Mouse (Mus musculus): ENCODE measurements around the gene Antxrl.

The Antxrl gene

DNA sequence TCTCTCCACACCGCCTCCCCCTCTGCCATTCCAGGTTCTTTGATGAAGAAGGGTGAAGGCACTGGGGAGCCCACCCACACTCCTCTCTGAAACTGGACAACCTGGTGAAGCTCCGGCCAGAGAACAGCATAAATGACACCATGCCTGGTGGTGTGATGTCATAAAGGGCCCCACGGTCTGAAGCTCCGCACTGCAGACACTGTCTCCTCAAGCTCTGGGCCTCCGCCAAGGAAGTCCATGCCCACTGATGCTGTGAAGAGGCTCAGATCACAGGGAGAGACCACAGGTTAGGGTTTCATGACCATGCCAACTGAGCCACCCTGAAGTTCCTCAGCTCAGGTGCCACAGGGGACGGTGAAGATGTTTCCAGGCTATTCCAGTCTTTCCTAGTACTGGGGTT lies at the start of gene Antxrl:
Gene Antxrl (plus strand): TSS at position 192 of the 400 bp plus-strand sequence.
- DNase-seq (ENCODE audit: low spot score in 2 of 2) = no peak

DNA sequence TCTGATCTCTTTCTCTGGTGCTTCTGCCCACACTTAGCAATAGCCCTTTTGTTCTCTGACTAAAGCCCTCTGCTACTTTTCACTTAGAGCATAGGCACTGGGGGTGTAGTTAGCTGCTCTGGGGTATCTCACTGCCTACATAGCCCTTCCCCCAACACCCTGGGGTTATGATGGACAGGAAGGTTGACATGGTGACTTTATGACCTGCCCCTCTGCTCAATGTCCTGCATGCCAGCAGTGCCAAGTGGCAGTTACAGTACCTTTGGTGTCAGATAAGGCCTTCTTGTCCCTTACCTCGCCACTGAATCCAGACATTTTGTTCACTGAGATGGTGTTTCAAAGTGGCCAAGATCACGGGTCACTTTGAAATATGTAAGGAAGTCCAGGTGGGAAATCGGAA lies 37.4 kb upstream of the Antxrl start, which contains the start of gene Gm30083:
Gene Gm30083 (minus strand): TSS at position 120 of the 400 bp plus-strand sequence.
- DNase-seq (ENCODE audit: low spot score in 2 of 2) = no peak

DNA sequence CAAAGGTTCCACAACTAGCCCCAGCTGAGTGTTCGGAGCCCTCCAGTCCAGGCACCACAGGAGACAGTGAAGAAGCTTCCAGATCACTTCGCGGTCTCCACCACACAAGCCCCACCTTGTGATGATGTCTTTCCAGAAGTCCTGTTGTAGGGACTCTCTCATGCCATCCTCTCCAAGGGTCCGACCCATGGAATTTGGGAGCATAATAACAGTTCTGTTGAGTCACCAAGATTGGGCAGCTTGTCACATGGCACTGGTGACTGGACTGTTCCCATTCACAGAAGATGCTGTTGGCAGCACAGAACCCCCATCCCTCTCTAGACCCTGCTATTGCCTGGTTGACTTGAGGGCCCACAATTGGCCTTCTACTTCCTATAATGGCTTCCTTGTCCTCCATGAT lies 36.1 kb upstream of the Antxrl start, which contains the start of gene Gm5460:
Gene Gm5460 (plus strand): TSS at position 378 of the 400 bp plus-strand sequence.
- no peak for DNase-seq (ENCODE audit: low spot score in 2 of 2)

DNA sequence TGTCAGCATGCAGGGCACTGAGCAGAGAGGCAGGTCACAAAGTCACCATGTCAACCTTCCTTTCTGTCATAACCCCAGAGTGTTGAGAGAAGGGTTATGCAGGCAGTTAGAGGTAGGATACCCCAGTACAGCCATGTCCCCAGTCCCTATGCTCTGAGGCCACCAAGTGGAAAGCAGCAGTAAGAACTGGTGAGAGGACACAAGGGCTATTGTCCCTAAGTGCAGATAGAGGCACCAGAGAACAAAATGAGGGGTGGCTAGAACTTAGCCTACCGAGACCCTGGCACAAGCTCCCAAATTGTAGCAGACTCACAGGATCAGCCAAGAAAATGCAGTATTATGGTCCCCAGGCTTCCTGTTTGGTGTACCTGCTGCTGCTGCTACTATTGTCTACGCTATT lies 35.6 kb upstream of the Antxrl start:
- DNase-seq (ENCODE audit: low spot score in 2 of 2) = no peak

DNA sequence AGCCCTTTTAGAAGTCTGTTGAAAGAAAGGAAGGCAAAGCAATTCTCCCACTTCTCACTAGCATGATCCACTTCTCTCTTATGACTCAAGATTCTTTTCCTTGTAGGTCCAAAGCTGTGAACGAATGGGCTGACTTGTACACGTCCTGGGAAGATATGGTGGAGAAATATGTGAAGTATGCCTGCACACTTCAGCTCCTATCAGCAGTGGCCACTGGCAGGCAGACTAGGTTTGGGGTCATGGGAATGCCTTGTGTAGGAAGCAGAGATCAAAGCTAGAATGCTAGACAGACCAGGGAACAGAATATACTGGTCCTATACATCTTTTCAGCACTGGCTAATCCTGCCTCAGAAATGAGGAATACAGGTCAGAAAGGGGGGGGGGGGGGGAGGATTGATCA lies 25.8 kb upstream of the Antxrl start:
- DNase-seq (ENCODE audit: low spot score in 2 of 2) = no peak

DNA sequence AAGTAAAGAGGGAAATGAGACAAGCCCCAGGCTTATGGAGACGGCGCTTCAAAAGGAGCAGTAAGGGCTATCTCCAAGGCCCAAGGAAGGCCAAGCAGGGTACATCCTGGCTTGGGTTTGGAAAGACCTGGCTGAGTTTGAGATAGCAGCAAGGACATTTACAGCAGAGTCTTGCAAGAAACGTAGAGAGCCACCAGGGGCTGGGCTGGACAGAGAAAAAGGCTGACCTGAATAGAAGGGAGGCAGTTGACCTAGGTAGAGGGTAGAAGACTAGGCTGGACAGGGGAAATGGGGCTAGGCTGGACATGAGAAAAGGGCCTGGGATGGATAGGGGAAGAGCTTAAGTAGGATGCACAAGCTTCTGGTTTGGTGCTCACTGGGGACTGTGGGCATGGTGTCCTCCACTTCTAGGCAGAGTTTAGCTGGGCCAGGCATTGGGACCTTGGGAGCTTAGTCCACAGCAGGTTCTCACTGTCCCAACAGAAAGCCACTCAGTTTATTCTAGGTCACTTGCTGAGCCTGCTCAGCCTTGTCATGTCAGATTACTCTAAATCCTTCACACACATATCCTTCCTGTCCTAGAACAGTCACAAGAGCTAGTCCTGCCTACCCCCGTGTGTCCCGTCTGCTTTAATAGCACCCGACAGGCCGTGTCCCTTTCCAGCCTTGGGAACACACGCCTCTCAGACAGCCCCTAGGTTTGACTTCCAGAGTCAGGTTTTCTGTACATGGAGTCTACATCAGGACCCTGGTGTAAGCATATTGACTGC lies 18.5 kb upstream of the Antxrl start:
- no peak for DNase-seq (ENCODE audit: low spot score in 2 of 2)

DNA sequence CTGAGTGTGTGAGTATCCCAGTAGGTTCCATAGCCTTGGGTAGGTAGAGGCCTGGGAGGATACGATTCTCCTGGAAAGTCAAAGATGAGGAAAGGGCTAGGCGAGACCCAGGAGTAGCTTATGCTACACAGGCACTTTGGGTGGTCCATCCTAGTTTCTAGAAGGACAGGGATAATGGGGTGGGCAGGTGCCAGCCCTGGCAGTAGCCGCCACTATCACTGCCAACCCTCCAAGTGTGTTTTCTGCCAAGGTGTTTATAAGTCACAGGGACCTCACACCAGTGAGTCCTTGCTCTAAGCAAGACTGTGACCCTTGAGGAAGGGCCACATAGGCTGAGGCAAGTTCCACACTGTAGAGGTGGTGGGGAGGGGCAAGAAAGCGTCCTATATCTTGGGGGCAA lies 11.3 kb upstream of the Antxrl start:
- no peak for DNase-seq (ENCODE audit: low spot score in 2 of 2)

DNA sequence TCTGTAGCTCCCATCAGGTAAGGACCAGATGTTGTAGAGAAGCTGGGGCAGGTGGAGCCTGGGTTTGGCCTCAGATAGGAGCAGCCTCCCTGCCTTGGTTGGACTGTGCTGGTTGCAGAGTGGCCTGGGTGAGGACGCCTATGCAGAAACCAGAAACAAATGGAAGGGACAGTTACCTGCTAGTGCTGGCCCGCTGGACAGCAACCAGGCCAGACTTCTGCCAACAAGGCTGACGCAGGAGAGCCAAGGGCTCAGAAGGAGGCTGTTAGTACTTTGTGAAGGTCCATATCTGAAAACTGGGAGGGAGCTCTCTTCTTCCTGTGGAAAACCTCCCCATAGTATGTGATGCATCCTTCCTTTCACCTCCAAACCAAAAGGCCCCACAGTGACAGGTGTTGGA lies 9.2 kb upstream of the Antxrl start:
- no peak for DNase-seq (ENCODE audit: low spot score in 2 of 2)

DNA sequence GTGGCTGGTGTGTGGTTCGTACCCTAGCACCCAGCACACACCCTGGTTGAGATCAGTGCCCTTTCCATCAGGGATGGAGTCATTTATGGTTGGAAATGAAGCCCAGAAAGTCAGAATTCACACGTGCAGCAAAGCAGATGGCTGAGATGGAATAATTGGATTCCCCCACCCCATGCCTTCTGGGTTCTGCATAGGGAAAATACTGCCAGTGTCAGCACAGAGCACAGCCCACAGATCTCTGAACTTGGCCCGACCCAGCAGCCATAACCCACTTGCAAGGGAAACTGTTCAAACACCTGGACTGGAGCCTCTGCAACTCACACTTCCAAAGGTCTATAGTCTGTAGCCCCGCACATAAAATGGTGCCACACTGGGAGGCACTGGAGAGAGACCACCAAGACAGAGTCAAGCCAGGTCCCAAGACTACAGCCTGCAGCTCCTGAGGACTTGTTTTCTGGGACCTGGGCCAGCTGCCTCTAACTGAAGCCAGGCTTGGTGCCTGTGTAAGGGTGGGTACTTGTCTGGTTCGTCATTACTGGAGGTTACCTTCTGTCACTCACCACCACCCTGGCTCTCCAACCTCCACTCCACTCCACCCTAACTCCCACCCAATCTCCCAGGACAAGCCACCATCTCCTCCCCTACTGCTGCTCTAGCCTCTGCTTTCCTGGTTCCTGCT lies 2.3 kb upstream of the Antxrl start:
- DNase-seq (ENCODE audit: low spot score in 2 of 2) = no peak

DNA sequence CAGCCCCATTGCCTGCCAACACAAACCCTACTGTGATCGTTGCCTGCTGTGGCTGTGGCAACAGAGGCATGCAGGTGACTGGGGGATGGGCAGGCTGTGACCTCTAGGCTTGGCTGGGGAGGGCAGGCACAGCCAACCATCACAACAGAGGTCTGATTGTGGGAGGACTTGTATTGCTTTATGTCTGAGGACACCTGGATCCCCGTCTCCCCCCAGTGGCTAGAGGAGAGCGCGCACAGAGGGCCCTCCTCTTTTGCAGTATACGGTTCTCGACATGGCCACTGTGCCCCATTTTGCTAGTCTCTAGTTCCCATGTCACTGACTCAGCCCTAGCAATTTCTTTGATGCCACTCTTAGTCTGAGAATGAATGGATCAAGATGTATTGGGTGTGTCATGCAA lies 19.2 kb downstream of the Antxrl start:
- DNase-seq (ENCODE audit: low spot score in 2 of 2) = no peak

DNA sequence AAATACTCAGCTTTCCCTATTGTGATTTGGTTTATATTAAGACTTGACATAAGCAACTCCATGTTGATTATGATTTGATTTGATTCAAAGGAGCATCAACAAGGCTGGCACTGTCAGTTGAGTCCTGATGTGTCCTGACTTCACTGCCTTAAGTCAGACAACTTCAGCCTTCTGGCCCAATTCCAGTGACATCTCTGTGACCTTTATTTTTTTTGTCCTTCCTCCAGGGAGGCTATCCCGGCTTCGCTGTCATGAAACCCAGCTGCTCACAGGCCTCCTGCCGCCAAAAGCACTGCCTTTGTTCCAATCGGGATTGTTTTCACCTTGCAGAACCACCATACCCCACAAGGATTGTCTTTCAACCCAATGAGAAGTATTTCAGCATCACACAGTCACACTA lies 22.8 kb downstream of the Antxrl start:
- DNase-seq (ENCODE audit: low spot score in 2 of 2) = no peak

DNA sequence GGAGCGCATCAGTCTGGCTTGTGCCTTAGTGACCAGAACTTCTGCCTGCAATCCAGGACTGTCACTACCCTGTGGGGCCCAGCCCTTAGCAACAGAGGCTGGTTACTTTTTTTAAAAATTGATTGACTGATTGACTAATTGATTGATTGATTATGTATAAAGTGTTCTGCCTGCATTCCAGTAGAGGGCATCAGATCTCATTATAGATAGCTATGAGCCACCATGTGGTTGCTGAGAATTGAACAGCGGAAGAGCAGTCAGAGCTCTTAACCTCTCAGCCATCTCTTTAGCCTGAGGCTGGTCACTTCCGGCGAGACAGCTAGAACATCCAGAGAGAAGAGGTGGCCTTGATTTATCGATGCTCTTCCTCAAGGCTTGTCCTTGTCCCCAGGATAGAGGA lies 24.7 kb downstream of the Antxrl start:
- no peak for DNase-seq (ENCODE audit: low spot score in 2 of 2)

DNA sequence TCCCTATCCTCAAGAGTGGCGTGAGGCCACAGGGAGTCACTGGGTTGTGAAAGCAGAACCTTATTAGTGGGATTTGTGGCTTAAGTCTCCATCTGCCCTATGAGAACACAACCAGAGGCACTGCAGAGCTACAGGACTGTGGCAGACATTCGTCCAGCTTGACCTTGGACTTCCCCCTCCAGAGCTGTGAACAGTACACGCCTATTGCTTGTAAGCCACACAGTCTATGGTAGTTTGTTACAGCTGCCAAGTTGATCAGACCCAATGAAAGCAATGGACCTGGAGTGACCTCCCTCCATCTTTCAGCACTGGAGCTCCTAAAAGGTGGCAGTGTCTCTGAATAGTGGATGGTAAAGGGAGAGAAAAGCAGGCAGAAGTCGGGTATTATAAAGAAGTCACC lies 25.8 kb downstream of the Antxrl start:
- DNase-seq (ENCODE audit: low spot score in 2 of 2) = no peak

DNA sequence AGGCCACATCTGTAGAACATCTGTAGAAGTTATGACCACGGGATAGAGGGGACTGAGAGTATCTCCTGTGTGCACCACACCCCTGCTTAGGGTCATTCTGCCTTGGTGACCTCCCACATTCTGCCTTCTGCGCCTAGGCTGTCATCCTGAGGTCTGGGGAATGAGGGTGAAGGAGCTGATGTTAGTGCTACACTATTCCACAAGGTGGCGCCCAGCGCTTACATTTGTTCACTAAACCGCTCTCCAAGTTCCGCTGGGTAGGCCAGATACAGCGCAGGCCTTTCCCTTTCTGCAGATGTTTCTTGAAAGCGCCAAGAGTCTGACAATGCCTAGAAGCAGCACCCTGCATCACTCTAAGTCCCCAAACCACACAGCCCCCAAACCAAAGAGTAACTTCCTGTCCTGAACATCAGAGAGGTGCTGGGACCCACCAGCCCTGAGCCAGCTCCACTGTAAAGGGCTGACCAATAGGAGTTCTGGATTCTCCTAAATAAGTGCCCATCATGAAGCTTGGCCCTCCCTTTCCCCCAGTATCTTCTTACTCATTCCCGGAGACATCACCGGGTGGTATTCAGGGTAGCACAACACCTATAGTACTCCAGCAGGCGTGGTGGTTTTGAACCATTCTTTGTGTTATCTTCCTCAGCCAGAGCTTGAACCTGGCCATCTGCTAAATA lies 28.0 kb downstream of the Antxrl start:
- peak; percentile 21 to 66 for DNase-seq (ENCODE audit: low spot score in 2 of 2)

DNA sequence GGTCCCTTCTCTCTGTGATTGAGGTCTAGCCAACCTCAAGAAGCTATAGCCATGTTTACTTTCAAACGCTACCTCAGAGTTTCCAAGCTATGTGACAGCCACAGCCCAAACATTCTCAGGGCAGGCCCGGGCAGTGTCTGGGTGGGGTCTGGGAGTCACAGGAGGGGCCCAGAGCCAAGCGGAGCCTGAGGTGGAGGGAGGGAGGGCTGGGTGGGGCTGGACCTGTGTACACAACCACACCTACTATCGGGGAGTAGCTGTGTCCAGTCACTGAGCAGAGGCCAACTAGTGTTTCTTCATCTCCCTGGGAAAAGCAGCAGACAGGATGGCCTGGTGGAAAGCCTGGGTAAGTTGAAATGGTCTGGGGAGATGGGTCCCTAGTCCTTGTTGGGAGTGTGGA lies 33.2 kb downstream of the Antxrl start, which contains the start of gene Anxa8:
Gene Anxa8 (plus strand): TSS at position 251 of the 400 bp plus-strand sequence.
- no peak for DNase-seq (ENCODE audit: low spot score in 2 of 2)

DNA sequence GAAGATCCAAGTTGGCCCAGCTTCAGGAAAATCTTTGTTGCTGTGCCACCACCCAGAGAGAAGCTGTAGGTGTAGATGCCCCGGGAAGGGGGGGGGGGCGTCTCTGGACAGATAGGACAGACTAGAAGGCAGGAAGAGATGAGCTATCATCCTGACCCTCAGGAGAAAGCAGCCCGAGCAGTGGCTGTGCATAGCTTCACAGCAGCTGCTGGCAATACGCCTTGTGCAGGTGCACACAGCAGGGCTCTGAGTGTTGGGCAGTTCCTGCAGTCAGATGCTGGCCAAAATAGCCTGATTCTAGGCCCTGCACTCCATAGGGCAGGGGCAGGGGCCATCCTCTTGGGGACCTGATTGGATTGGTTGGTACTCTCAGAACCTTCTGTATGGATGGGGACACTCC lies 34.3 kb downstream of the Antxrl start:
- DNase-seq (ENCODE audit: low spot score in 2 of 2) = no peak

DNA sequence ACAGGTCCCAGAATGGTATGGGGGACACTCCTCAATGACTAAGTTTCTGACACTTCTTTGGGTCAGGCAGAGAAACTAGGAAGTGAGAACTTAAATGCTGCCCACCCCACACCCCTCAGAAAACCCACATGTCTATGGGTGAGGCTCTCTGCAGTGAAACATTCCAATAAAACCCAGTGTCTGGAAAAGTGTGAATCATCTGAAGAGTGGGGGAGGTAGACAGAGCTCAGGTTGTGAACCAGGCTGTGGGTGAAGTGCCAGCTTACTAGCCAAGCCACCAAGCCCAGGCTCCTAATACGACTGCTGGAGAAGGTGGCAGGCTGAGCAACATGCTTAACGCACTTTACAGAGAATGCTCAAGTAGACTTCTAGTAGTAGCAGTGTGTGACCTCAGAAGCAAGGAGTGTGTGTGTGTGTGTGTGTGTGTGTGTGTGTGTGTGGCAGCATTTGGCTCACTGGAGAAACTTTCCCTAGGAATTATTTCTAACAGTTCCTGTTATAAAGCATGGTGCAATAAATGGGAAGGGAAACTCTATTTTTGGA lies 35.4 kb downstream of the Antxrl start:
- no peak for DNase-seq (ENCODE audit: low spot score in 2 of 2)

DNA sequence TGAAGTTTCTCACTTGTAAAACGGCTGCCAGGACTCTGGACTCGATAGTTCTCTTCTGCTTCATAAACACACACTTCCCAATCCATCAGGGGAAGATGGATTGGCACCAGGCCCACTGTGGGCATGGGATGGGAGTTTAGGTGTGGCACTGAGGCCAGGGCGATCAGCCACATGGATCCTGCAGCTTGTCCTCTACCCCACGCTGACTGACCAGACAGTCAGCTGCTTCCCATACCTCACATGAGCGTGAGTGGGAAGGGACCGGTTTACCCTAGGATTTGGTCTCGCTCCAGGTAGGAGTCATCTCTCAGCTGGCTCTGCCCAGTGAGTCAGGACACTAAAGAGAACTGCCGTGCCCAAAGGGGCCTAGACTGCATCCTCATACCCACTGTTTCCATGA lies 37.3 kb downstream of the Antxrl start:
- no peak for DNase-seq (ENCODE audit: low spot score in 2 of 2)

DNA sequence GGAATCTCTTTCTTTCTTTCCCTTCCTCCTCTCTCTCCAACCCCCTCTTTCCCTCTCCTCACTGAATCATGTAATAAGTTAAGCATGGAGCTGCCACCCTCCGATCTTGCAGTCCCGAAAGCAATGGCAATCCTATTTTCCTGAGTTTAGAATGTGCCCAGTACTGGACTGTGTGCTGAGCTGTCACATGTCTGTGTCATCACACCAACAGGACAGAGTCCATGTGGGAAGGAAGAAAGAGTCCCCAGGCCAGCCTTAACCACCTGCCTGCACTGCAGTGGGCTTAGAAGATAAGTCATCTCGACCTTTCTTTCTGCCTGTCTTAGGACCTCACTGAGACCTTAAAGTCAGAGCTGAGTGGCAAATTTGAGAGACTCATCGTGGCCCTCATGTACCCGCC lies 39.0 kb downstream of the Antxrl start:
- no peak for DNase-seq (ENCODE audit: low spot score in 2 of 2)

DNA sequence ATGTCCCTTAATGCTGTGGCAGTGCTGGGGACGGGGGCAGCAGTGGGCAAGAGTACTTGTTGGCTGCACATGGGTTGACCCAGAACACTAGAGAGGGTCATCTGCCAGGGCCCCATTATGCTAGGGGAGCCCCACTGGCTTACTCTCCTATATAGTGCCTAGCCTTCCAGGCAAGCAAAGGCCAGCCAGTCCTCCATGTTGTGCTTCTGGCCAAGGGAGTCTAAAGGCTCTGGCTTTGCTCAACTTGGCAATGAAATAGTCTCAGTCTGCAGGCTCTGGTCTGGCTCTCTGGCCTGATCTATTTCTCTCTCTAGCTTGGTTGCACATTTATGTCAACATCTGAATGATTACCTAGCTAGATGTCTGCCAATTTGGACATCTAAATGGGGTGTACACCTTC lies 40.3 kb downstream of the Antxrl start:
- no peak for DNase-seq (ENCODE audit: low spot score in 2 of 2)

DNA sequence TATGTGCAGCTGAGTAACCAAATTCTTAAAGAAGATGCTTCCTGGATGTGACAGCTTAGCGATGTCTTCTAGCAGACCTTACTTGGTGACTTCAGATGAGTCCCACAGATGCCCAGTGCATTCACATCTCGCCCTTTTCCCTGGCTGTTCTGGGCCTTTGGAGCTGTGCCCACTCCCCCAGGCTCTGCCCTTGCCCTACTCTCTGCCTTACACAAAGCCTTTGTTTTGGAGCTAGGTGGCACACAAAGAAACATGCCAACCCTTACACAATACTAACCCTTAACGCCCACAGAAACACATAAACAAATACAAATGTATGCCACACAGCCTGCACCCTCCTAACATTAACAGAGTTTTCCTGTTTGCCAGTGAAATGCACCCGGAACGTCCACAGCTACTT lies 43.7 kb downstream of the Antxrl start:
- DNase-seq (ENCODE audit: low spot score in 2 of 2) = no peak

DNA sequence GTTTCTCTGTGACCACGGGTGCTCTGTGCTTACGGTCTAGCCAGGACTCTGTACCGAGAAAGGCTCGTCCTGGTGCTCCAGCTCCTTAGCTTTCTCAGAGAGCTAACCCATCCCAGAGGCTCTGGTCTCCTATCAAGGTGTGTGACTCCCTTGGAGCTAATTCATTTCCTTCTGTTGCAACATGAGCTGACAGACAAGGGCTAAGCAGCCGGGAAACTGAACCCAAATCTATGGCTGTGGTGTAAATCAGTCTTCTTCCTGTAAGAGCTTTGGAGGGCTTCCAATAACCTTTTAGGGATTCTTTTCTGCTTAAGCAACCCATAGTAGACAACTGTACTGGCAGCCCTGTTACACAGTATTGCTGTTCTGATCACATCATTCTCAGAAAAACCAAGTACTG lies 50.1 kb downstream of the Antxrl start, which contains the start of gene A630023A22Rik:
Gene A630023A22Rik (minus strand): TSS at position 154 of the 400 bp plus-strand sequence.
- DNase-seq (ENCODE audit: low spot score in 2 of 2) = no peak
